Mouse (Mus musculus): ENCODE measurements at regions not wholly inside any gene's neighbourhood (a gene's known extent, or its start where the extent isn't known, plus 50 kb on each side); places are given as distances from the start of the nearest gene placed in this dataset.

DNA sequence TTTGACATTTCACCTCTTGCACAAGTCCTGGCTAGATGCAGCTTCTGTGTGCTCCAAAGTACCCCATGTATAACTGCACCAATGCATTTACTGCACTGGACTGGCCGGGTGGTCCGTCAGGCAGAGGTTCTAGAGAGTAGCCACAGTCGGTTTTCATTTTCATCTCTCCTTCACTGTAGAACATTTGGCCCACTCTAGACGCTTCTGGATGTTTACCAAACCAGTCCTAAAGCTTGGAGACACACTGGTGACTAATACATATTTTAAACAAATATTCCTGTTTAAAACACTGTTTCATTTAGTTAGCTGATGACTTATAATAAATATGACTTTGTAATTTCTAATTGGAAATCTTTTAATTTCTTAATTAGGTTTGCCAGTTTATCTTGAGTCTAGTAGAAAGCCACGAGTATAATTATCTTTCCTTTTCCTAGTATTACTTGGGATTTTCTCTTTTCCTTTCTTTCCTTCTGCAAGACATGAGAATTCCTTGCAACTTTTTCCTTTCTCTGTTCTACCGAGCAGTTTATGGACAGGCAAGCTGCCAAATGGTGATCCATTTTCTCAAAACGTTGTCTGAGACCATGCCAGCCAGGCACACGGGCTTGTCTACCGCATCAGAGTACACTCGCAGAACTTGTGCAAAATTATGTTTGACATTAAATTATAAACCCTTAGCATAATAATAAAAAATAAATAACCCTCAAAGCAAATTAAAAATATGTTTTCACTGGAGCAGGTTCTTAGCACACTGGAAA, 250.4 kb upstream of the Zeb2 start:
- DNase-seq (ENCODE audit: low read depth, low spot score) = no peak

DNA sequence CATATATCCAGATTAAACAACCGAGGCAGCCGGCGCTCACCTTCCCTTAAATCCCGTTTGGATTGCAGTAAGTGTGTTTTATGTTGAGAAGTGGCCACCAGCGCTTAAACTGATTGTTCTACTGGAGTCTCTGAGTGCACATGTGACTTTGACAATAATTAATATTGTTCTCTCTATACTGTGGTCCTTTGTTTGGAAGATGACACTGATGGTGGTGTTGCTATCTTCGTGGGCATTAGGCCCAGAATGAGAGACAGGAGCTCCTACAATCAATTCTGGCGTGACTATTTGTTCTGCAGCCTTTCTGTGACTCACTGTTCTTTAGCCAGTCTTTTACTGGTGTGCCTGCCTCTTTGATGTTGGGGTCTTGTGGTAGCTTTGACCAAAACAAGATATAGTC, 240.1 kb upstream of the Zeb2 start:
- no peak for DNase-seq (ENCODE audit: low read depth, low spot score)

DNA sequence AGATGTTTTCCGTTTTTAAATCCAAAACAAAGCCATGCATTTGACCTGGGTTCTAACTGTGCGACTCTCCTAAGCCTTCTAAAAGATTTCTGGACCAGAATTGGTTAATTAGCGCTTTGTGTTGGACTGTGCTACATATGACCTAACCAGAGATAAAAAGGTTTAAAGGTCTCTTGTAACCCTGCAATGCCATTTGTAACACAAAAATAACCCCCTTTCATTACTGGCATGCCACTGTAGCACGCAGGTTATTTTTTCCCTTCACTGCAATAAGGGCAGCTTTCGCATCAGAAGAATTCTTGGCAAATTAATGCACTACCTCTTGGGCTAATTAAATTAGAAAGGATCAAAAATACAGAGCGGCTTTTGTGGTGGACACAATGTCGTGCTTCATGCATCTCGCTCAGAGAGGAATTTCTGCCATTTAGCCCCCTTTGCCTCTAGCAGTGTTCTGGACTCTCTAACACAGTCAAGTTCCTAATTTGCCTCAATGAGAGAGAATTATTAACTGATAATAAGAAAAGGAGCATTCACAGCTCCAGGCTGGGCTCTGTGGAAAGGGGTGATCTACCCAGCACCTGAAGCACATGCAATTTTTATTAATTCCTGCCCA, 239.5 kb upstream of the Zeb2 start:
- no peak for DNase-seq (ENCODE audit: low read depth, low spot score)

DNA sequence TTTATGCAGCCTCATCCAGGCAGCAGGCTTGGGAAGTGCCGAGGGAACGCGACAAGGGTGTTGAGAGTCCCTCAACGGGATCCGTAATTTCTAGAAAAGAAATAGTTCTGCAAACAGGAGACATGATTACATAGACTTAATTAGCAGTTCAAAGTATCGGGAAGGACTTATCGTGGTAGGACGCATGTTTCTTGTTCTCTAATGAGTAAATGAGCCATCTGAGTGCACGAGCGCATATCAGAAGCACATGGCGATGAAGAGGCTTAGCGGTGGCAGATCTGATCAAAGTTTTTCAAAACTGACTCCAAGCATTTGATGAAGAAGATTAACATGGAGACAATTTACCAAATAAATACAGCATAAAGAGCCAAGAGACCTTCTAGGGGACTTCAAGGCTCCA, 238.8 kb upstream of the Zeb2 start:
- DNase-seq (ENCODE audit: low read depth, low spot score) = no peak

DNA sequence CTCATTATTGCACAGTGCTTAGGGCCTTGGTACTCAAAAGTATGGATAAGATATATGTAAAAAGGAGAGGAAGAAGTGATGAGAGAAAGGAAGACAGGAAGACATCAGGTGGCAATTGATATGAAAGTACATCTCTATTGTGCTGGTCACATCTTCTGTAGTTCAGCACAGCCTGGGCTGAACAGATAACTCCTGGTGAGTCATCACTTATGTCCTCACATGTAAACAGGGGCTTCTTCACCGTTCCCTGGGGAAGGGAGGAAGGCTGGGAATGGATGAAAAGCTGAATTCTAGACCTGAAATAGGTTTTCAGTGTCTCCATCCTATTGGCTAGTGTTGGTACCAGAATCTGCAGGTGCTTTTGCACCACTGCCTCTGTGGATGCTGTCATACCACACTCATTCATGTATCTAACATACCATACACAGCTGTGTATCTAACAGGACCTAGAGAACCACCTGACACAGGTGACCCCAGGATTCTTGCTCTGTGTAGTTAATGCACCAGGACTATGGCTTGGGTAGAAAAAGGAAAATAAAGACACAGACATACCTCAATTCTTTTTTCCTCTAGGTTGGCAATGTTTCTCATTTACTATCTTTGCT, 234.4 kb upstream of the Zeb2 start:
- no peak for DNase-seq (ENCODE audit: low read depth, low spot score)

DNA sequence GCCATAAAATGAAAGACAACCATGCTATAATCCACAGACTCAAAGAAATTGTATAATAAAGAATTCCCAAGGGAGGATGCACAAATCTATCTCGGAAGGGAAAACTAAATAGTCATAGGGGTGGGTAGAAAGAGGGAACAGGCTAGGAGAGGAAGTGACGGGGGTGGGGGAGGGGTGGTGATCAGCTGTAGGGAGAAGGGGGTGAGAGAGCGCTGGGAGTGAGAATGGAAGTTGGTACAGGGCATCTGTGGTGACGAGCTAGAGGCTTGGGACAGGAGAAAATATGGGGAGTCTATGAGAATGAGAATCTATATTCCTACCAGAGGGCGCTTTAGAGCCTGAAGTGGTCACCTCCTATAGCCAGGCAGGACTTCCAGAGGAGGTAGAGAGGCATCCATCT, 229.2 kb upstream of the Zeb2 start:
- DNase-seq (ENCODE audit: low read depth, low spot score) = no peak

DNA sequence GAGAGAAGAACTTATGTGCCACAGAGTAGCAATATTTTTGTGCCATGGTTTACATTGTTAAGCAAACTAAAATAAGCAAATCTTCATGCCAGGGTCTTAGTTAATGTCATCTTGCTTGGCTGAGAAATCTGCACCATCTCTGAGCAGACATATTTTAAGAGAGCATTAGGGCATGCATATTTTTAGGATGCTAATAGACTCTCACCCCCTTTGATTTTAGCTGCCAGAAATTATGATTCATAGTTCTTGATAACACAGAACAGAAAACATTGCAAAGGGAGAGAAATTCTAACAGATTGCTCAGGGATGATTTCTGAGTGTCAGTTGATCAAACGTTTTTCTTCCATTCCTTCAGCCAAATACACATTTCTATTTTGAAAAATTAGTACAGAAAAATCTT, 222.7 kb upstream of the Zeb2 start:
- DNase-seq (ENCODE audit: low read depth, low spot score) = no peak

DNA sequence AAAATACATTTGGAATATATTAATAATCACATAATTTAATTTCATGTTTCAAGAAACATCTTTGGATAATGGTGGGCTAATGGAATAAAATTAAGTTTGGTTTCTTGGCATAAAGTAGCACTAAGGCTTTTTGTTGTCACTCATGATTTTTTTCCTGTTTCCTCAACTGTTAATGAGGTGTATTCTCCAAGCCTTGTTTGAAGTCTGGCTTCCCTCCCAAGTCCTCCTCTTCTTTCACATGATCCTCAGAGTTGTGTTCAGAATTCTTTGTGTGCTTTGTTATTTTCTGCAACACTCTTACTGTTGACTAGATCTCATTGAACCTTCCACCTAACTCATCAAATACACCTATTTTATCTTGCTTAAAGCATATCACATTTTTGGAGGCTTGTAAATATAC, 221.6 kb upstream of the Zeb2 start:
- no peak for DNase-seq (ENCODE audit: low read depth, low spot score)

DNA sequence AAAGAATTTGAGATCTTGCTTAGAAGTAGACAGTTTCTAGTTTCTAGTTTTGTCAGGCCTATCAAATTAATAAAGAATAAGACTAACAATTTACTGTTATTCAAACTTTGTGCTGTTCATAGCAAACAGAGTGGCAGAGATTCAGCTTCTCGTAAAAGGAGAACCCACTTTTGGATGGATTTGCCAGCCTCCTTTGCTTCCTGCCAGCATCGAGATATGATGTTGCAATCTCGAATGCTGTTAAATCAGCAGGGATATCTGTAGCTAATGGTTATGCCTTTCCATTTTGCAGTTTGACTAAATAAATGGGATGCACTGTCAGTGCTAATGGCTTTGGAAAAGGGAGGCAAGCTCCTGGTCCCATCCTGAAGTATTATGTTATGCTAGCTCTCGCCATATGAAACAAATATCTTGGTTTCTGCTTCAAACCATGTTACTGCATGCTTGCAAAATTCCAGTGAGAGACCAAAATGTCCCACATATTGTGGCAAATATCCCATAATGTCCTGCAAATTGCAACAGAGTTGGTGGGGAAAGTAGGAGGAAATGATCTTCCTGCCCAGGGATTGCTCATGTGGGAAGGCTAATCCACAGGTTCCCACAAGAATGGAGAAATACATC, 199.9 kb upstream of the Zeb2 start:
- DNase-seq (ENCODE audit: low read depth, low spot score) = no peak

DNA sequence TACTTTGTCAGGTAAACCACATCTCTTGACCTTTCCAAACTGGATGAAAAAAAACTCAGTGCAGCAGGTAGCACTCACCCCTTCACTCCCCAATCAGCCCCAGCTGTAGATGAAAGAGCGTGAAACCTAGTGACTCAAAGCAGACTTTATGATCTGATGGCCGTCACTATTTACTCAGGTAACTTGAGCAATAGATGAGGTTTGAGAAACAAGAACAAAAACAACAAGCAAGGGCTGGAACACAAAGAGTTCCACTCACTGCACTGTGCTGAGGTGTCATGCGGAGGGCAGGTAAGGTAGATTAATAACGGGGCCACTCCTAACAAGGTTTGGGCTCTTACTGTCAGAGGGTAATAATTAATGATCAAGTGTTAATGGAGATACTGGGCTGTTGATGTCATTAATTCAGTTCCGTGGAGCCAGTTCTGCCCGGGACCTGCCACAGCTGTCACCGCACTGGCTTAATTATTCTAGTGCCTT, 170.4 kb upstream of the Zeb2 start:
- DNase-seq (ENCODE audit: low read depth, low spot score) = no peak

DNA sequence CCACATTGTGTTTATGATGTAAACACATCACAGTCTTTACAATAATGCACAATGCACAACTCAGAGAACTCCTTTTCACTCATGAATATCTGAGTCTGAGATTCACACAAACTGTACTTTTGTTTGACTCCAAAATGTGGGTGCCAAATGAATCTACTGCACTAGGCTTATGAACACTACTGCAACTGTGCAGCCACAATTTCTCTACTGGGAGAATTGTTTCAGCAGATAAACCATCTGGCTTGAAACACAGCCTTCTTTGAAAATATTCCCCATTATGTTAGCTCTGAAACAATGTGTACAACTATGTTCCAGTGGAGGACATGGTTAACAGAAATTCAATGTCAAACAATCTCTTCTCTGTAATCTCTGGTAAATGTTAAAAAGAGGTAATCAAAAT, 166.6 kb upstream of the Zeb2 start:
- no peak for DNase-seq (ENCODE audit: low read depth, low spot score)

DNA sequence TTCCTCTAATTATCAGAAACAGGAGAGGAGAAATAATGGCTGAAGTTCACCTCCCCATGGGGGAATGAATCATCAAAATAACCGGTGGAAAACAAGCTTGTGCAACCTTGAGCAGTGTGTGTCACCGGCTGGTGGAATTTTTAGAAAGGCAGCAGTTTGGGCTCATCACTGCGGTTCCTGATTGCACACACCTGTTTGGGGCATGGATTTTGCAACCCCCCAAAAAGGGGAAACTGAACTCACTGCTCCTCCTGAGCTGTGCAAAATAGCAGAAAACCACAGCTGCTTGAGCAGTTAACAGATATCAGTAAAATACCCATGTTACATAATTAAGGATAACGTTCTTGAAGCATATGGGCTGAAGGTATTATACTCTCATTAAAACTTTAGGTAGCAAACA, 162.3 kb upstream of the Zeb2 start:
- DNase-seq (ENCODE audit: low read depth, low spot score) = no peak

DNA sequence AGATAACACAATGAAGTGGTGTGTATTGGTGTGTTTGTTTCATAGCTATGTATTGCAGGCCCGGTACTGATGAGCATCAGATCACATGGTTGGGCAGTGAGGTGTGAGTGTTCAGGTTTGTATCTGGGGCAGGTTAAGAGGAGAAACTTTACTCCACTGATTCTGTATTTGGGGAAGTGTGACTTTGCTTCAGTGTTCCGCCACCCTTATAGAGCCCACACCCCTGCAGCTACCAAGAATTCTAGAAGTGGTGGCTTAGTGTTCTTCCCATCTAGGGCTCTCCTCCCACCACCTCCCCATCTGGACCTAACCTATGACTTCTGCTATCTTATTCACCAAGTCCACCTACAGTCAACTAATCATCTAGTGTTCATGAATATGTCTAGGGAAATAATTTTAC, 160.4 kb upstream of the Zeb2 start:
- no peak for DNase-seq (ENCODE audit: low read depth, low spot score)

DNA sequence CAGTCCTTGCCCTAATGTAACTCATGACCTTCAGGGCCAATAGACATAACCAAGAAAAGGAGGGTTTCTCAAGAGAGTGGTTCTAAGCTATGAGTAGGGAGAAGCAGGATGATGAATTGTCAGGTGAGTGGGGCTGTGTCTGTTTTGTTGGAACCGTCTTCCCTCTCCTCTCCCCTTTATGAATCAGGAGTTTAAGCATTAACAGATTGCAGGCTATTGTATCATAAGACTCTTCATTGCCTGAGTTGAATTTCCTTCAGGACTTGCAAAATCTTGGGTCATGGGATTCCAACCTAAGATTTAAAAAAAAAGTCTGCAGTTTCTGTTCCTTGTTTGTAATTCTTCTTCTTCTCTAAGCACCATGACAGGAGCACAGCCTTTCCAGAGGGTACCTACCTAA, 159.5 kb upstream of the Zeb2 start:
- no peak for DNase-seq (ENCODE audit: low read depth, low spot score)

DNA sequence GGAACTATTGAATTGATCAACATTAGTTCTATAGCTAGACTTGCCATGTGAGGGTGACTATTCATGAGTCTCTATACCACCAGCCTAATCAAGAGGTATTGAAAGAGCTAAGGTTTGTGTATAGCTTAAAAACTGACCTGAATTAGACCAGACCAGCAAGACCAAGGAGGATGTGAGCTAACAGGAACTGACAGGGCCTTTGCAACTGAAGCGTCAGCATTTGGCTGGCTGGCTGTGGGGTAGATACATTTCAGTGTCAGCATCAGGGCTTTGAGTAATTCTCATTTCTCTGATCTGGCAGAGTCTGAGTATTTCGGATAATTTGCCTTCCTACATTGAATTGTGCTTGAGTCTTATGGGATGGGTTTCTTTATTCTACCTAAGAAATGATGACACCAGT, 152.8 kb upstream of the Zeb2 start:
- no peak for DNase-seq (ENCODE audit: low read depth, low spot score)

DNA sequence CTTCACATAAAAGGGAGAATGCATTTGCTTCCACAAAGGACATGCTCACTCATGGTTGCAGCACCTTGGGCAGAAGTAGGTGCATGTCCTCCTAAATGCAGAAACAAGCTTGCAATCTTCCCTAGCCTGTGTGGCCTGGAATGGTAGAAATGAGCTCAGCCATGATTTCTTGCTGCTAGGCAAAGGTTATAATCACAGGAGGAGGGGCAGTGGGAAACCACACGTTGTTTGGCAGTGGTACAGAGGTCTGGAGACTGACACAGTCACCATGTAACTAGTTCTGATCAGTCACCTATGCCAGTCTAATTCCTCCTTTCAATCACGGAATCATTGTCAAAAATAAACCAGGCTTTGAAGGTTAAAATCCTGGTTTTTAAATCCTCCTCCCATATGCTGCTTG, 148.6 kb upstream of the Zeb2 start:
- DNase-seq (ENCODE audit: low read depth, low spot score) = no peak

DNA sequence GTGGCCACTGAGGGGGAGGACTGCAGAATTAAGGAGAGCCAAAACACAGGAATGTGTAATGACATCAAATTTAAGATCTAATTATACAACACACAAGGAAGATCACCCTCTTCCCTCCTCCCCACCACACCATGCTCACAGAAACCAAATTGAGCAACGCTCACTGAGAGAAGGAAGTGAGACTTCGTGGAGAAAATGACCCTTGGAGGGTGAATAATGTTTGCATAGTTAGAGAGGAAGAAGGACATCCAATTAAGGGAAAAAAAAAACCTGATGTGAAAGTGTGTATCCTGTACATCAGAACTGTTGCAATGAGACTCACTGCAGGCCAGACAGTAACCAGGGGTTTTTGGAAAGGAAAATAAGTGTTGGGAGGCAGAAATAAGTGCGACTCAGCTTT, 144.8 kb upstream of the Zeb2 start:
- no peak for DNase-seq (ENCODE audit: low read depth, low spot score)

DNA sequence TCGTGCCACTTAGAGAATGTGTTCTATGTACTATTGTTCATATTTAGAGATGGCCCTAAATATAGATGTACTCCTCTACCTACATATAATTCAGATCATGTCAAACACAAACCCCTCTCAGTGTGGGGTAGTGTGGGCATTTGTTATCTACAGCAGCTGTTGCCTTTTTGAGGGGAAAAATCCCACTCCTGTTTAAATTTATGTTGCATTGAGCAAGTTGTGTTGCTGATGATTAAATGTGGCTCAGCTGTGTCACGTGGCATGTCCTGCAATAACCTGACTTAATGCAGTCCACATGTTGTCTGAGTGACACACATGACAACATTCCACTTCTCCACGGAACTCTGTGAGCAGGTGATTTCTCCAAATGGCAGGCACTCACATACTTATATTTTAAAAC, 141.7 kb upstream of the Zeb2 start:
- no peak for DNase-seq (ENCODE audit: low read depth, low spot score)

DNA sequence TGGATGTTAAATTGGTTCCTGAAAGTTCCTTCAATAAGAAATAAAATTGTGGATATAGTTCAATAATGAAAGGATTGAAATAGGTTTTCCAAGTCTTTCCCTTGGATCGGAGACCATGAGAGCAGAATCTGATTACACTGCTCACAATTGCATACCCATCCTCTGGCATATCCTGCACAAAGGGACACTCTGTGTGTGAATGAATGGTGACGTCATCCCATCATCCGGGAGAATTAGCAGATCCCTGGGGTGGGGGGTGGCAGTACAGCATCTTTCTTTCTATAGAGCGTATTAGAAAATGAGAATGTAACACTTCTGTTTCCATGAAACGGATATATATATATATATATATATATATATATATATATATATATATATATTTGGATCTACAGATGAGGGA, 139.2 kb upstream of the Zeb2 start:
- DNase-seq (ENCODE audit: low read depth, low spot score) = no peak

DNA sequence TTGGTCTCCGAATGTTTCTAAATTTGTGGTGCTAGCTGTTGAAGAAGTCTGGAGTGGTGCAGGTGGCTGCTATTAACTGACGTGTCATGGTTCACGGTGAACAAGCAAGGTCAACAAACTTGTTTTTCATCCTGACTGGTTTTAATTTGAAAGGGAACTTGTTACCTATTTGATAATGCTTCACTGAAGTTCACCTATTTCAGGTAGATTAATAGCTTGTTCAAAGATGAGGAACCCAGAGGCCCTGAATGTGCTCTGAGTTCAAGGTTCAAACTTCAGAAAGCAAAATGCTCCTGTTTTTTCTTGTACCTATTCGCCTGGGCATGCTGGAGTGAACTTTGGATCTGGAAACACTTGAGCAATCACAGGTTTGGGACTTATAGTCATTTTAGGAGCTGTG, 136.7 kb upstream of the Zeb2 start:
- no peak for DNase-seq (ENCODE audit: low read depth, low spot score)

DNA sequence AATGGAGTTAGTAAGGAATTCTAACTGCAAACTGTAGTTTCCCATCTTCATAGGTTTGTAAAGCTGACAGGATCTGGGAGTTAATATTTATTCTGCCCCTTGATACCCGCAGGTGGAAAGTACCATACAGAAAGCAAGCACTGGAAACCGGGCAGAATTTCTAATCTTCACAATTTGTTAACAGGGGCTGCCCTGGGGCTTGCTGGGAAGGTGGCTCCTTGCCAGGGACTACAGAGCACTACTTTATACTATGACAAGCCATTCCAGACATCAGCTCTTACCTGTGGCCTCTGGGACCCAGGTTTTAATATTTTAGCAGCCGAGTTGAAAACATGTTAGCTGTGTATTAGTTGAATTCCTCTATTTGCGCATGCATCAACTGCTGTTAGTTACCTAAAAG, 135.1 kb upstream of the Zeb2 start:
- no peak for DNase-seq (ENCODE audit: low read depth, low spot score)

DNA sequence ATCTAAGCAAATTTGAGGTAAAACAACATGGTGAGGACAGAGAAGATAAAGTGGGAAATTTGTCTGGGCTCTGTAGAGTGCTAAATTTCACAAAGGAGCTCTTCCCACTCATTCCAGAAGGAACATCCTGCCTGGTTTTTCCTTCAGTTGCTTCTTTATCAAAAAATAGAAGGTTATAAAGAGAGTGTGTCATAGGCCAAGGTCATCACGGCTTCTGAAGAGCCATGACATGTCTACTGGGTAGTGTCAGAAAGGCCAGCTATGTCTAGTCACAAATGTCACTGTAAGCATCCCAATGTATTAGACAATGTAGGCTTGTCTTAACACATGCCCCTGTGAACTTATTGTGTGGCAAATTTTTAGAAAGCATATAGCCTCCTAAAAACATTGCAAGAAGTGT, 132.5 kb upstream of the Zeb2 start:
- DNase-seq (ENCODE audit: low read depth, low spot score) = no peak

All from c-Kit-negative CD71-positive TER-119-positive erythroid progenitor cells, embryonic 14.5 days (primary cell).